In genomic region chr11:97408171-97408570, GRCm38 (mm10) we compare ENCODE assay signal across 8 mouse cellular contexts. TPM values are rescaled to one million over a fixed set of nuclear protein-coding genes. Genes with fewer than 3 reads are reported as not detected.
DNase-seq lines count a peak whose midpoint lies in the region; ATAC-seq and TF ChIP-seq lines count a peak whose summit lies in the region.
"Had no signal": no experiment of that assay in that cellular context is flagged by ENCODE, and none has a peak within 500 bp of the region (broad histone marks: within the 10 kb centered on the region; RNA-seq: fewer than 3 reads in every experiment).

No protein-coding gene starts in this region.

- WGBS in small intestine, adult 2 months: 3% methylated on average over 6 of the region's 6 CpGs

- H3K36me3 ChIP-seq in small intestine, adult 2 months (ENCODE audit: control insufficient read depth, insufficient read depth, low read length): no peaks in the 10 kb centered on the region
- H3K36me3 ChIP-seq: heart, embryonic 15.5 days had no signal

- H3K27me3 ChIP-seq in small intestine, adult 2 months (ENCODE audit: control insufficient read depth, insufficient read depth, low read length): peaks cover 20% of the 10 kb centered on the region
- H3K27me3 ChIP-seq: heart, embryonic 15.5 days had no signal

- ATAC-seq in CD4-positive, CD25-positive, alpha-beta regulatory T cell, adult 4 months: peak; percentile 29

- H3K4me1 ChIP-seq in small intestine, adult 2 months (ENCODE audit: control insufficient read depth, insufficient read depth, insufficient read length, low read length): peaks cover 15% of the 10 kb centered on the region

- no peak overlapping the region for H3K27ac ChIP-seq in small intestine, adult 2 months (ENCODE audit: insufficient read depth, low read depth, low read length)

- no peak for TF ChIP-seq POLR2A in brain, embryonic 14.5 days (IDR thresholded peaks at IDR 0.05; ENCODE audit: borderline replicate concordance, extremely low read depth, insufficient read depth, insufficient read length, poor library complexity, severe bottlenecking)
- TF ChIP-seq POLR2A in small intestine, adult 2 months (IDR thresholded peaks at IDR 0.05; ENCODE audit: low read depth, low read length): no peak

- peak; percentile 88 for DNase-seq in 416B (ENCODE audit: low read depth)
- peak; percentile 74 for DNase-seq in brain, embryonic 14.5 days (ENCODE audit: low read depth)
- peak; percentile 76 to 83 for DNase-seq in gastrocnemius, adult 8-10 months (ENCODE audit: low spot score in 2 of 2)
- DNase-seq in kidney, postnatal 36 days: peak; percentile 85 to 93
- DNase-seq in lung, postnatal 4 days: peak; percentile 61 to 84

- no peak overlapping the region for H3K4me3 ChIP-seq in small intestine, adult 2 months (ENCODE audit: low read depth, low read length)
- H3K4me3 ChIP-seq: heart, embryonic 15.5 days had no signal

- peak; percentile 74; the same call in 1 of the 2 replicates for TF ChIP-seq CTCF in brain, embryonic 14.5 days (IDR thresholded peaks at IDR 0.05; ENCODE audit: borderline replicate concordance, extremely low read depth, insufficient read depth, insufficient read length)
- peak; percentile 84; the same call in 1 of the 2 replicates for TF ChIP-seq CTCF in small intestine, adult 2 months (IDR thresholded peaks at IDR 0.05; ENCODE audit: extremely low read depth, insufficient read length, insufficient replicate concordance, low read depth, low read length)

RNA-seq across cellular contexts. Expression of gene Arhgap23, which starts 7.2 kb away (rescaled TPM):
- not detected for polyA plus RNA-seq in CD4-positive, CD25-positive, alpha-beta regulatory T cell, adult 4 months (2017; shearing (Covaris generic))
- 25.3 and 35.8 TPM in 2 replicates for polyA plus RNA-seq in brain, embryonic 14.5 days (2012; rRNA removed)
- 1 to 10 TPM; 3.4 to 5.2 (median 4.5) TPM for total RNA-seq in gastrocnemius, adult 8-10 months (2022)
- 11.1 and 12.1 TPM in 2 replicates for polyA plus RNA-seq in small intestine, adult 2 months (2012; rRNA removed)

RNA-seq across cellular contexts. Expression of gene Socs7, which starts 45.8 kb away (rescaled TPM):
- polyA plus RNA-seq in CD4-positive, CD25-positive, alpha-beta regulatory T cell, adult 4 months (2017; shearing (Covaris generic)): 1 to 10 TPM; 7.6 to 8.4 TPM
- 31.2 and 37.1 TPM in 2 replicates for polyA plus RNA-seq in brain, embryonic 14.5 days (2012; rRNA removed)
- 10 to 100 TPM; 48.4 to 53.5 (median 51.7) TPM for total RNA-seq in gastrocnemius, adult 8-10 months (2022)
- polyA plus RNA-seq in small intestine, adult 2 months (2012; rRNA removed): 2.5 and 4.6 TPM in 2 replicates

RNA-seq across cellular contexts. Expression of gene Gpr179, which starts 56.3 kb away (rescaled TPM):
- polyA plus RNA-seq in CD4-positive, CD25-positive, alpha-beta regulatory T cell, adult 4 months (2017; shearing (Covaris generic)): under 1 TPM; 0.16 to 0.30 TPM
- 0.26 and 0.41 TPM in 2 replicates for polyA plus RNA-seq in brain, embryonic 14.5 days (2012; rRNA removed)
- total RNA-seq in gastrocnemius, adult 8-10 months (2022): under 1 TPM in 1 of 4 experiments, not detected in 3; 0.05 TPM
- polyA plus RNA-seq in small intestine, adult 2 months (2012; rRNA removed): 0.03 TPM in 2 replicates

Comparison
In these comparisons a context has a peak if more than half of its experiments do, and no peak if none do; other contexts are left out.
1. RNA of gene Arhgap23, which starts 7.2 kb away (polyA plus RNA-seq): 25.3 to 35.8 TPM in brain, embryonic 14.5 days and 11.1 to 12.1 TPM in small intestine, adult 2 months; not detected in CD4-positive, CD25-positive, alpha-beta regulatory T cell, adult 4 months; every median in the first group is over 10 times any median in the second.
2. Peak in every context shown above with its lines, with median percentiles within 50 percentile points of each other: DNase-seq.